Mouse (Mus musculus) ES-E14 (cell line): ENCODE data around the gene Rb1. TPM values are rescaled to one million over a fixed set of nuclear protein-coding genes. Genes with fewer than 3 reads are reported as not detected.

Experiments
- DNase-seq: peaks from one replicate; pipeline ENCODE4 v3.0.0-alpha.2; 2013; ENCODE audit warnings: low read depth, low spot score
- H3K27ac ChIP-seq: 2 replicates; pipeline ENCODE4 v1.5.1; 2012; ENCODE audit warnings: low read depth, mild to moderate bottlenecking, low read length, moderate library complexity, mixed read lengths; ENCODE audit not compliant: poor library complexity, insufficient read depth, severe bottlenecking
- H3K36me3 ChIP-seq: 2 replicates; pipeline ENCODE4 v1.6.1; 2012; ENCODE audit warnings: mild to moderate bottlenecking, low read length, moderate library complexity, mixed read lengths; ENCODE audit not compliant: control insufficient read depth, poor library complexity, insufficient read depth, severe bottlenecking
- H3K4me1 ChIP-seq, 2 experiments: fragments of 150-350 bp in 1 of 2; sonication (generic) in 1 of 2; 2 replicates each; pipeline ENCODE4 v1.6.1; 2012; ENCODE audit warnings: low read length in 2 of 2, mild to moderate bottlenecking in 1 of 2, mixed read lengths in 1 of 2; ENCODE audit not compliant: control insufficient read depth in 2 of 2, insufficient read depth in 2 of 2, poor library complexity in 1 of 2
- H3K4me3 ChIP-seq, 2 experiments: fragments of 150-350 bp in 1 of 2; sonication (generic) in 1 of 2; 2 replicates each; pipeline ENCODE4 v1.5.1; 2012; ENCODE audit warnings: low read length in 2 of 2, low read depth in 1 of 2, mild to moderate bottlenecking in 1 of 2, mixed read lengths in 1 of 2; ENCODE audit not compliant: insufficient read depth in 1 of 2, poor library complexity in 1 of 2, severe bottlenecking in 1 of 2
- H3K9ac ChIP-seq: 2 replicates; pipeline ENCODE4 v1.6.1; 2012; ENCODE audit warnings: low read depth, mild to moderate bottlenecking, low read length, mixed read lengths; ENCODE audit not compliant: poor library complexity, insufficient read depth, severe bottlenecking
- H3K9me3 ChIP-seq: fragments of 150-350 bp; sonication (generic); 2 replicates; pipeline ENCODE4 v1.6.1; 2012; ENCODE audit warnings: low read depth, mild to moderate bottlenecking, low read length; ENCODE audit not compliant: control insufficient read depth, insufficient read depth
- CHD2 ChIP-seq: IDR thresholded peaks from 2 replicates; pipeline ENCODE4 v1.6.1; 2014; ENCODE audit warnings: mild to moderate bottlenecking, low read depth, low read length, inconsistent platforms
- HCFC1 ChIP-seq: IDR thresholded peaks from 2 replicates; pipeline ENCODE4 v1.6.1; 2012; ENCODE audit warnings: low read length, inconsistent platforms, borderline replicate concordance; ENCODE audit not compliant: insufficient read depth
- MAFK ChIP-seq: IDR thresholded peaks from 2 replicates; pipeline ENCODE4 v1.6.1; 2014; ENCODE audit warnings: mild to moderate bottlenecking, low read depth, low read length, inconsistent platforms; ENCODE audit not compliant: insufficient read depth
- ZC3H11A ChIP-seq: IDR thresholded peaks from 2 replicates; pipeline ENCODE4 v1.6.1; 2012; ENCODE audit warnings: low read depth, mild to moderate bottlenecking, inconsistent platforms, low read length, borderline replicate concordance
- ZNF384 ChIP-seq: IDR thresholded peaks from 2 replicates; pipeline ENCODE4 v1.6.1; 2012; ENCODE audit warnings: low read depth, low read length, inconsistent platforms
- in situ Hi-C, 2 experiments: fragments of 600-800 bp; cut with MboI; formaldehyde crosslinking; loops; one replicate each; pipeline ENCODE4 v1.15.1; 2025; ENCODE audit warnings: low sequenced_read_pairs in 2 of 2, inconsistent platforms in 1 of 2; ENCODE audit not compliant: unreplicated experiment in 2 of 2
- total RNA-seq: library from RNA; depleted of rRNA; stranded (reverse); fragments of 300-350 nt; gene quantifications from 2 replicates; pipeline ENCODE4 v1.2.3, GENCODE M21; 2012

Gene Rb1
- total RNA-seq, 1 experiment: 4.7 TPM

GRCm38 (mm10) chr14:73368221-73368620, 42.6 kb upstream of the Rb1 start:
- Histone ChIP-seq H3K36me3 (peaks cover 37% of the 10 kb centered on the region), H3K27ac (no peak overlapping the region), H3K9me3 (no peaks in the 10 kb centered on the region), H3K4me3 (no peak overlapping the region), H3K4me1 (no peaks in the 10 kb centered on the region), H3K9ac (no peak overlapping the region)
- no peak for DNase-seq
- in situ Hi-C loops: no loop called here
- TF ChIP-seq CHD2: no peak
- no peak for TF ChIP-seq MAFK
- TF ChIP-seq HCFC1: no peak
- no peak for TF ChIP-seq ZNF384
- TF ChIP-seq ZC3H11A: no peak

DNA sequence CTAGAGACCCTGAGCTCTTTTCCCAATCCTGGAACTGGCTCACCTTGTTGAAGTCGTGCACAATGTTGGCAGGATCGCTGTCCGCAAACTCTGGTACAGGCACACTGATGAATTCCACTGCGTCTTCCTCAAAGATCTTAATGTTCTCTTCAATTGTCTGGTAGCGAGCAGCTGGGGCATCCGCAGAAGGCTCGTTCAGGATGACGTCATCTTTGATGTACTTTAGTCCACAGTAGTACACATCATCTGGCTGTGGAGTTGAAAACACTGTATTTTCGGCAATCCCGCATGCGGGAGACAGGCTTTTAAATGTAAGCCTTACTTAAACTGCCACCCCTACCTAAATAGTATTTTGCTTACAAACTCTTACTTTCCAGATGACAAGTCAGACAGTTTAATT, 40.7 kb upstream of the Rb1 start:
- no peak for DNase-seq
- H3K27ac ChIP-seq: no peak overlapping the region
- no peak overlapping the region for H3K9ac ChIP-seq
- TF ChIP-seq MAFK (no peak), ZNF384 (no peak), HCFC1 (no peak), CHD2 (no peak), ZC3H11A (no peak)
- H3K4me1 ChIP-seq: no peaks in the 10 kb centered on the region; a peak in 1 of 4 replicates
- peaks cover 44% of the 10 kb centered on the region for H3K36me3 ChIP-seq
- no peak overlapping the region for H3K4me3 ChIP-seq
- no peaks in the 10 kb centered on the region for H3K9me3 ChIP-seq
- in situ Hi-C loops: no loop called here

- Histone ChIP-seq H3K27ac (no peak overlapping the region), H3K9me3 (no peaks in the 10 kb centered on the region), H3K4me3 (no peak overlapping the region), H3K4me1 (peaks cover 0 to 11% of the 10 kb centered on the region in 2 experiments; a peak in 1 of 4 replicates), H3K9ac (no peak overlapping the region), H3K36me3 (peaks cover 44% of the 10 kb centered on the region)
- in situ Hi-C loops: no loop called here
- TF ChIP-seq ZC3H11A (no peak), CHD2 (no peak), ZNF384 (no peak), MAFK (no peak), HCFC1 (no peak)
- DNase-seq: no peak
Measured at GRCm38 (mm10) chr14:73363782-73364181, 38.2 kb upstream of the Rb1 start.

DNA sequence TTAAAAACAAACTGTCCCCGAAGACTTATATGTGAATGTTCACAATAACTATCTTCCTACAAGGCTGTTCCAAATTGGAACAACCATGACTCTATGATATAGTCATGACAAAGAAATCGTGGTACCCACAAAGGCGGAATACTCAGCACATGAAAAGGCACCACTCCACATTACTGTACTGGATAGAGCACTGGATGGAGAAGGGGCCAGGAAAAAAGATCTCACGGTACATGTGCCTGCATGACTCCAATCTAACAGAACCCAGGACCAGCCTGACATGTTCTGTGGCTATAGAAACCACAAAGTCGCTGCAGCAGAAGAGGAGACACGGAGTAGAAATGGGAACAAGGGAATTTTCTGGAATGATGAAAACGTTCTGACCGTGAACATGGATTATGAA, 29.1 kb upstream of the Rb1 start:
- no peak overlapping the region for H3K27ac ChIP-seq
- in situ Hi-C loops: no loop called here
- TF ChIP-seq ZC3H11A (no peak), HCFC1 (no peak), MAFK (no peak), CHD2 (no peak), ZNF384 (no peak)

GRCm38 (mm10) chr14:73351118-73351517, 25.5 kb upstream of the Rb1 start:
- no peaks in the 10 kb centered on the region for H3K36me3 ChIP-seq
- TF ChIP-seq ZNF384 (no peak), MAFK (no peak), HCFC1 (no peak), ZC3H11A (no peak), CHD2 (no peak)
- H3K4me1 ChIP-seq: peaks cover 0 to 2% of the 10 kb centered on the region in 2 experiments; a peak in 1 of 4 replicates
- no peak overlapping the region for H3K9ac ChIP-seq
- H3K9me3 ChIP-seq: no peaks in the 10 kb centered on the region
- no peak for DNase-seq
- no peak overlapping the region for H3K4me3 ChIP-seq
- H3K27ac ChIP-seq: no peak overlapping the region
- in situ Hi-C loops: no loop called here

More for the DNA sequence above, 29.1 kb upstream of the Rb1 start:
- Histone ChIP-seq H3K9ac (no peak overlapping the region), H3K36me3 (no peaks in the 10 kb centered on the region), H3K4me1 (peaks cover 0 to under 1% of the 10 kb centered on the region in 2 experiments; a peak in 1 of 4 replicates), H3K9me3 (no peaks in the 10 kb centered on the region), H3K4me3 (no peak overlapping the region)
- no peak for DNase-seq
